Mouse (Mus musculus): ENCODE results near the gene Nr2c1. TPM values are rescaled to one million over a fixed set of nuclear protein-coding genes. Genes with fewer than 3 reads are reported as not detected.

The Nr2c1 gene
- 1.0 and 2.8 TPM in 2 replicates for polyA plus RNA-seq (2012; rRNA removed)

GRCm38 (mm10) chr10:94147756-94148531 is at the start of gene Nr2c1:
Gene Nr2c1, plus strand, starts transcription at chr10:94148023.
- no peaks in the 10 kb centered on the region for H3K36me3 ChIP-seq (ENCODE audit: control insufficient read depth, insufficient read depth, low read length)
- no peaks in the 10 kb centered on the region for H3K27me3 ChIP-seq (ENCODE audit: control insufficient read depth, insufficient read depth, low read length)
- H3K4me3 ChIP-seq (ENCODE audit: low read depth, low read length), result peak within 1 kb of the TSS; percentile 84
- TF ChIP-seq POLR2A (IDR thresholded peaks at IDR 0.05; ENCODE audit: low read depth, low read length), result peak; percentile 30; the same call in 1 of the 2 replicates
- TF ChIP-seq CTCF (IDR thresholded peaks at IDR 0.05; ENCODE audit: extremely low read depth, insufficient read length, insufficient replicate concordance, low read depth, low read length), result peak; percentile 67; the same call in 1 of the 2 replicates
- peak within 1 kb of the TSS; percentile 89 for H3K27ac ChIP-seq (ENCODE audit: insufficient read depth, low read depth, low read length)
- WGBS, result under 1% methylated on average over 64 of the region's 64 CpGs
- H3K4me1 ChIP-seq (ENCODE audit: control insufficient read depth, insufficient read depth, insufficient read length, low read length), result peaks cover 9% of the 10 kb centered on the region

GRCm38 (mm10) chr10:94098100-94098499 is 49.7 kb upstream of the Nr2c1 start:
- peaks cover 15% of the 10 kb centered on the region; the same call in 1 of the 2 replicates for H3K4me1 ChIP-seq (ENCODE audit: control insufficient read depth, insufficient read depth, insufficient read length, low read length)
- H3K4me3 ChIP-seq (ENCODE audit: low read depth, low read length), result no peak overlapping the region
- H3K27me3 ChIP-seq (ENCODE audit: control insufficient read depth, insufficient read depth, low read length), result no peaks in the 10 kb centered on the region
- TF ChIP-seq CTCF (IDR thresholded peaks at IDR 0.05; ENCODE audit: extremely low read depth, insufficient read length, insufficient replicate concordance, low read depth, low read length) (no peak), POLR2A (IDR thresholded peaks at IDR 0.05; ENCODE audit: low read depth, low read length) (no peak)
- WGBS, result 54% methylated on average over 3 of the region's 3 CpGs
- H3K36me3 ChIP-seq (ENCODE audit: control insufficient read depth, insufficient read depth, low read length), result no peaks in the 10 kb centered on the region
- no peak overlapping the region for H3K27ac ChIP-seq (ENCODE audit: insufficient read depth, low read depth, low read length)

GRCm38 (mm10) chr10:94105498-94105897 is 42.3 kb upstream of the Nr2c1 start:
- TF ChIP-seq CTCF (IDR thresholded peaks at IDR 0.05; ENCODE audit: extremely low read depth, insufficient read length, insufficient replicate concordance, low read depth, low read length) (no peak), POLR2A (IDR thresholded peaks at IDR 0.05; ENCODE audit: low read depth, low read length) (no peak)
- Histone ChIP-seq H3K4me1 (ENCODE audit: control insufficient read depth, insufficient read depth, insufficient read length, low read length) (no peaks in the 10 kb centered on the region), H3K36me3 (ENCODE audit: control insufficient read depth, insufficient read depth, low read length) (peaks cover 11% of the 10 kb centered on the region), H3K27me3 (ENCODE audit: control insufficient read depth, insufficient read depth, low read length) (no peaks in the 10 kb centered on the region), H3K4me3 (ENCODE audit: low read depth, low read length) (no peak overlapping the region), H3K27ac (ENCODE audit: insufficient read depth, low read depth, low read length) (no peak overlapping the region)
- WGBS, result 88% methylated on average over 10 of the region's 10 CpGs

GRCm38 (mm10) chr10:94107168-94107567 is 40.7 kb upstream of the Nr2c1 start:
- Histone ChIP-seq H3K4me3 (ENCODE audit: low read depth, low read length) (no peak overlapping the region), H3K36me3 (ENCODE audit: control insufficient read depth, insufficient read depth, low read length) (peaks cover 11% of the 10 kb centered on the region), H3K27ac (ENCODE audit: insufficient read depth, low read depth, low read length) (no peak overlapping the region), H3K27me3 (ENCODE audit: control insufficient read depth, insufficient read depth, low read length) (no peaks in the 10 kb centered on the region), H3K4me1 (ENCODE audit: control insufficient read depth, insufficient read depth, insufficient read length, low read length) (no peaks in the 10 kb centered on the region)
- TF ChIP-seq POLR2A (IDR thresholded peaks at IDR 0.05; ENCODE audit: low read depth, low read length), result no peak
- TF ChIP-seq CTCF (IDR thresholded peaks at IDR 0.05; ENCODE audit: extremely low read depth, insufficient read length, insufficient replicate concordance, low read depth, low read length), result no peak
- 17% methylated on average over 4 of the region's 4 CpGs for WGBS

GRCm38 (mm10) chr10:94107607-94108006 is 40.2 kb upstream of the Nr2c1 start:
- Histone ChIP-seq H3K27ac (ENCODE audit: insufficient read depth, low read depth, low read length) (no peak overlapping the region), H3K4me3 (ENCODE audit: low read depth, low read length) (no peak overlapping the region), H3K4me1 (ENCODE audit: control insufficient read depth, insufficient read depth, insufficient read length, low read length) (no peaks in the 10 kb centered on the region), H3K36me3 (ENCODE audit: control insufficient read depth, insufficient read depth, low read length) (peaks cover 11% of the 10 kb centered on the region), H3K27me3 (ENCODE audit: control insufficient read depth, insufficient read depth, low read length) (no peaks in the 10 kb centered on the region)
- TF ChIP-seq CTCF (IDR thresholded peaks at IDR 0.05; ENCODE audit: extremely low read depth, insufficient read length, insufficient replicate concordance, low read depth, low read length) (no peak), POLR2A (IDR thresholded peaks at IDR 0.05; ENCODE audit: low read depth, low read length) (no peak)
- 91% methylated on average over 7 of the region's 7 CpGs for WGBS

GRCm38 (mm10) chr10:94108791-94109190 is 39.0 kb upstream of the Nr2c1 start:
- no peak overlapping the region for H3K27ac ChIP-seq (ENCODE audit: insufficient read depth, low read depth, low read length)
- no peaks in the 10 kb centered on the region for H3K27me3 ChIP-seq (ENCODE audit: control insufficient read depth, insufficient read depth, low read length)
- TF ChIP-seq POLR2A (IDR thresholded peaks at IDR 0.05; ENCODE audit: low read depth, low read length) (no peak), CTCF (IDR thresholded peaks at IDR 0.05; ENCODE audit: extremely low read depth, insufficient read length, insufficient replicate concordance, low read depth, low read length) (no peak)
- 96% methylated on average over 6 of the region's 6 CpGs for WGBS
- no peak overlapping the region for H3K4me3 ChIP-seq (ENCODE audit: low read depth, low read length)
- peaks cover 10% of the 10 kb centered on the region for H3K36me3 ChIP-seq (ENCODE audit: control insufficient read depth, insufficient read depth, low read length)
- H3K4me1 ChIP-seq (ENCODE audit: control insufficient read depth, insufficient read depth, insufficient read length, low read length), result no peaks in the 10 kb centered on the region
